ENCODE assay signal across 11 mouse cellular contexts in the genomic region with DNA sequence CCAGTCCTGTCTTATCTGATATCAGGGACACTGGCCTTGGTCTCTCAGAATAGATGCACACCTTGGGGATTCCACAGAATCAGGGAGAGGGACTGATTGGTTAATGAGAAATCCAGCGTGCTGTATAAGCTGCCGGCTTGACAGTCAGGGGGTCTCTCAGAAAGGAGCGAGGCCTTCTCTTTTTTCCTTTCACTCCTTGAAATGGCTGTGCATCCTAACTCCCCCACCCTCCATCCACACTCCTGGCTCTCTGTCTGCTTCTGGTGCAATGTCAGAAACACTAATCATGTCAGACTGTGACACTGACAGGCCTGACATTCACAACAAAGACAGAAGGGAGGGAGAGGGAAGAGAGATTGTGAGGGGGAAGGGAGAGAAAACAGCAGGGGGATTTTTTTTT.
A peak's percentile ranks its signal among the peaks of the same experiment; 100 is the strongest.
DNase-seq lines count a peak whose midpoint lies in the region; ATAC-seq and TF ChIP-seq lines count a peak whose summit lies in the region.
"Had no signal": no experiment of that assay in that cellular context is flagged by ENCODE, and none has a peak within 500 bp of the region (broad histone marks: within the 10 kb centered on the region; RNA-seq: fewer than 3 reads in every experiment).

No protein-coding gene starts in this region.

- 9% methylated on average over 3 of the region's 3 CpGs for WGBS in forebrain, postnatal 0 days
- WGBS in midbrain, embryonic 14.5 days, result 5% methylated on average over 3 of the region's 3 CpGs
- WGBS in stomach, postnatal 0 days, result 61% methylated on average over 3 of the region's 3 CpGs

- peak overlapping the region; percentile 13; the same call in 1 of the 2 replicates for H3K4me2 ChIP-seq in forebrain, postnatal 0 days (ENCODE audit: low read depth)
- H3K4me2 ChIP-seq in midbrain, embryonic 14.5 days (ENCODE audit: low read length), result peak overlapping the region; percentile 34
- H3K4me2 ChIP-seq in stomach, postnatal 0 days (replicated peaks; ENCODE audit: low read depth), result no peak overlapping the region
- H3K4me2 ChIP-seq: liver, embryonic 12.5 days had no signal

- TF ChIP-seq CTCF in cortical plate, adult 2 months (IDR thresholded peaks at IDR 0.05; ENCODE audit: extremely low read depth, insufficient read depth, low read length), result no peak
- TF ChIP-seq CTCF in forebrain, postnatal 0 days (IDR thresholded peaks at IDR 0.05; ENCODE audit: low read depth), result no peak
- no peak for TF ChIP-seq CTCF in stomach, postnatal 0 days (IDR thresholded peaks at IDR 0.05; ENCODE audit: low read depth)

- peak; percentile 77 for ATAC-seq in forebrain, postnatal 0 days
- ATAC-seq in midbrain, embryonic 14.5 days (ENCODE audit: low FRiP score, low TSS enrichment), result peak; percentile 76
- ATAC-seq in stomach, postnatal 0 days (ENCODE audit: low FRiP score, low TSS enrichment), result no peak
- ATAC-seq: liver, embryonic 12.5 days had no signal

- DNase-seq in heart, adult 11 months, result peak; percentile 66
- DNase-seq in heart, postnatal 4 days, result no peak
- DNase-seq in forebrain, postnatal 0 days, result peak; percentile 61
- DNase-seq in midbrain, embryonic 14.5 days, result peak; percentile 74
- DNase-seq in yolk sac, embryonic 10.5 days (ENCODE audit: low spot score), result no peak
- DNase-seq in right cerebral cortex, adult 2 months (ENCODE audit: low spot score in 2 of 2), result no peak
- no peak for DNase-seq in stomach, postnatal 0 days (ENCODE audit: low spot score)
- DNase-seq: kidney, adult 9 months had no signal

- TF ChIP-seq EP300 in stomach, postnatal 0 days (optimal IDR thresholded peaks at IDR 0.05), result no peak

- no peaks in the 10 kb centered on the region for H3K9me3 ChIP-seq in forebrain, postnatal 0 days (ENCODE audit: low read length)
- peaks cover 6% of the 10 kb centered on the region; the same call in 1 of the 2 replicates for H3K9me3 ChIP-seq in midbrain, embryonic 14.5 days (ENCODE audit: control insufficient read depth, low read length)
- H3K9me3 ChIP-seq in stomach, postnatal 0 days (ENCODE audit: control insufficient read depth, low read length), result no peaks in the 10 kb centered on the region
- H3K9me3 ChIP-seq: liver, embryonic 12.5 days had no signal

- no peak for TF ChIP-seq POLR2A in cortical plate, adult 2 months (IDR thresholded peaks at IDR 0.05; ENCODE audit: extremely low read depth, insufficient read depth, low read length)

- peaks cover 11% of the 10 kb centered on the region; the same call in 1 of the 2 replicates for H3K4me1 ChIP-seq in cortical plate, adult 2 months (ENCODE audit: control insufficient read depth, insufficient read depth, low read length)
- H3K4me1 ChIP-seq in forebrain, postnatal 0 days (ENCODE audit: insufficient read depth), result peaks cover 18% of the 10 kb centered on the region
- peaks cover 42% of the 10 kb centered on the region for H3K4me1 ChIP-seq in midbrain, embryonic 14.5 days (ENCODE audit: control insufficient read depth, insufficient read depth, low read length)
- H3K4me1 ChIP-seq in stomach, postnatal 0 days (replicated peaks; ENCODE audit: control insufficient read depth, insufficient read depth), result 0 out of 2 replicates have a peak, but pooled peaks cover 2% of the 10 kb centered on the region

- peak overlapping the region; percentile 33; the same call in 1 of the 2 replicates for H3K9ac ChIP-seq in forebrain, postnatal 0 days
- H3K9ac ChIP-seq in midbrain, embryonic 14.5 days (replicated peaks; ENCODE audit: low read length), result peak overlapping the region; percentile 13
- no peak overlapping the region for H3K9ac ChIP-seq in stomach, postnatal 0 days (ENCODE audit: low read length)
- H3K9ac ChIP-seq: liver, embryonic 12.5 days had no signal

- peak overlapping the region; percentile 28; the same call in 1 of the 2 replicates for H3K27ac ChIP-seq in cortical plate, adult 2 months (ENCODE audit: insufficient read depth, low read length)
- peak overlapping the region; percentile 84 for H3K27ac ChIP-seq in forebrain, postnatal 0 days (ENCODE audit: low read depth, low read length)
- H3K27ac ChIP-seq in midbrain, embryonic 14.5 days (replicated peaks; ENCODE audit: low read depth, low read length), result peak overlapping the region; percentile 86
- H3K27ac ChIP-seq in stomach, postnatal 0 days (replicated peaks), result no peak overlapping the region
- H3K27ac ChIP-seq: liver, embryonic 12.5 days had no signal

- H3K27me3 ChIP-seq in forebrain, postnatal 0 days (ENCODE audit: insufficient read depth, low read length), result no peaks in the 10 kb centered on the region
- H3K27me3 ChIP-seq in midbrain, embryonic 14.5 days (ENCODE audit: control insufficient read depth, insufficient read depth, low read length), result no peaks in the 10 kb centered on the region
- no peaks in the 10 kb centered on the region for H3K27me3 ChIP-seq in stomach, postnatal 0 days (ENCODE audit: control insufficient read depth, insufficient read depth, low read length)
- H3K27me3 ChIP-seq: liver, embryonic 12.5 days had no signal

- no peaks in the 10 kb centered on the region for H3K36me3 ChIP-seq in forebrain, postnatal 0 days (ENCODE audit: insufficient read depth)
- H3K36me3 ChIP-seq in midbrain, embryonic 14.5 days (ENCODE audit: control insufficient read depth, insufficient read depth, low read length), result no peaks in the 10 kb centered on the region
- no peaks in the 10 kb centered on the region for H3K36me3 ChIP-seq in stomach, postnatal 0 days (ENCODE audit: control insufficient read depth, insufficient read depth, low read length)
- H3K36me3 ChIP-seq: liver, embryonic 12.5 days had no signal

- no peak overlapping the region for H3K4me3 ChIP-seq in cortical plate, adult 2 months (ENCODE audit: insufficient read depth, low read length)
- H3K4me3 ChIP-seq in forebrain, postnatal 0 days (ENCODE audit: low read depth, low read length), result no peak overlapping the region
- no peak overlapping the region for H3K4me3 ChIP-seq in midbrain, embryonic 14.5 days (replicated peaks; ENCODE audit: low read depth, low read length)
- H3K4me3 ChIP-seq in stomach, postnatal 0 days (ENCODE audit: low read depth, low read length), result no peak overlapping the region
- H3K4me3 ChIP-seq: liver, embryonic 12.5 days; myocyte had no signal

Comparison
In these comparisons a context has a peak if more than half of its experiments do, and no peak if none do; other contexts are left out.
1. DNase-seq: peak in heart, adult 11 months (single experiment), forebrain, postnatal 0 days (single experiment) and midbrain, embryonic 14.5 days (single experiment); none in heart, postnatal 4 days (single experiment), yolk sac, embryonic 10.5 days (single experiment), right cerebral cortex, adult 2 months (0 of 2) and stomach, postnatal 0 days (single experiment).